In the genomic region with DNA sequence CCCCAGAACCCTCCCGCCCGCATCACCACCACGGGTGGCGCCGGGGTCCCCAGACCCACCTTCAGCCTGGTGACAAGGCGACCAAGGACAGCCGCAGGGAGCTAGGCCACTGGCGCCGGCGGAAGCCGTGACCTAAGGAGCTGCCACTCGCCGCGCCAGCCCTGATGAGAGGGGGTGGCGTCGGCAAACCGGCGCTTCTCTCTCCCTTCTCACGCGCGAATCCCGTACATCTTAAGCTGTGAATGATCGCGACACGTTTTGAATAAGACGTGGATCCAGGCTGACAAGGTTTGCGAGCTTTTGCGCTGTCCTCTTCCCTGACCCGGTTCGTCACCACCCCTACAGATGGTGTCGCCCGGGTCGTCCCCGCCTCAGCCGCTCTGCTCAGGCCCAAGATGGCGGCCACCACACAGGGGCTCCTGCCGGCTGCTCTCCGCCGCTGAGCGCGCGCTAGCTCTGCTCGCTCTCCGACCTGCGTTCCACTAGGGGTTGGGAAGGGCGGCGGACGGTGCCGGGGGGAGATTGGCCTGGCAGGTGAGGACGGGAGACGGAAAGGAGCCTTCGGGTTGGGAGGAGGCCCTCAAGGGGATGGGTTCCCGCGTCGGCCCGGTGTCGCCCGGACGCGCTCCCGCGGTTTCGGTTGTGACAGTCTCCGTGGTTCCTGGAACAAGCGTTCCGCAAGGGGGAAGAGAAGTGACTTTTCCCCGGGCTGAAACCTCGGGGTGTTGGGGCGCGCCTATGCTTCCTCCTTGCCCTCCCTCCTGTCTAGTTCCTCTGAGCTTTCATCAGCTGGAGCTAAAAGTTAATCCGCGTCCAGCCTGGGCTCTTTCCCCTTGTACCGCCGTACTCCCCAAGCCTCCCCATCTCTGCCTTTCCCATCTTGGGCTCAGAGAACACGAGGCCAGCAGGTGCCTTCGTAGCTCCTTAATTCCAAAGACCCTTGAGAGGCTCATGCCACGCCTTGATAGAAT, we compare ENCODE assay signal across 8 mouse cellular contexts. TPM values are rescaled to one million over a fixed set of nuclear protein-coding genes. Genes with fewer than 3 reads are reported as not detected.
DNase-seq lines count a peak whose midpoint lies in the region; ATAC-seq lines count a peak whose summit lies in the region.

Gene Cpsf2, plus strand, starts transcription at position 388 of the 971 bp plus-strand sequence.

- H3K4me3 ChIP-seq in embryonic facial prominence, embryonic 14.5 days (ENCODE audit: low read depth, low read length) = peak within 1 kb of the TSS; percentile 88
- peak within 1 kb of the TSS; percentile 92 for H3K4me3 ChIP-seq in kidney, embryonic 14.5 days (ENCODE audit: low read length)
- peak within 1 kb of the TSS; percentile 95 for H3K4me3 ChIP-seq in limb, embryonic 15.5 days

- 0 out of 2 replicates have a peak, but pooled peaks cover 10% of the 10 kb centered on the region for H3K36me3 ChIP-seq in embryonic facial prominence, embryonic 14.5 days (ENCODE audit: control insufficient read depth, insufficient read depth, low read length)
- no peaks in the 10 kb centered on the region; the same call in 1 of the 2 replicates for H3K36me3 ChIP-seq in kidney, embryonic 14.5 days (ENCODE audit: control insufficient read depth, insufficient read depth, low read length)
- 0 out of 2 replicates have a peak, but pooled peaks cover 2% of the 10 kb centered on the region for H3K36me3 ChIP-seq in limb, embryonic 15.5 days

- H3K9me3 ChIP-seq in embryonic facial prominence, embryonic 14.5 days (ENCODE audit: control insufficient read depth, low read length) = no peaks in the 10 kb centered on the region
- no peaks in the 10 kb centered on the region for H3K9me3 ChIP-seq in kidney, embryonic 14.5 days (ENCODE audit: control insufficient read depth, low read length)
- no peaks in the 10 kb centered on the region for H3K9me3 ChIP-seq in limb, embryonic 15.5 days

- peak within 1 kb of the TSS; percentile 95 for H3K9ac ChIP-seq in embryonic facial prominence, embryonic 14.5 days (ENCODE audit: low read depth, low read length)
- H3K9ac ChIP-seq in kidney, embryonic 14.5 days (ENCODE audit: low read depth, low read length) = peak within 1 kb of the TSS; percentile 92
- peak within 1 kb of the TSS; percentile 92 for H3K9ac ChIP-seq in limb, embryonic 15.5 days

- H3K27me3 ChIP-seq in embryonic facial prominence, embryonic 14.5 days (replicated peaks; ENCODE audit: control insufficient read depth, insufficient read depth, low read length) = no peaks in the 10 kb centered on the region
- no peaks in the 10 kb centered on the region for H3K27me3 ChIP-seq in kidney, embryonic 14.5 days (ENCODE audit: control insufficient read depth, insufficient read depth, low read length)
- no peaks in the 10 kb centered on the region for H3K27me3 ChIP-seq in limb, embryonic 15.5 days

- peak within 1 kb of the TSS; percentile 74 for H3K4me2 ChIP-seq in embryonic facial prominence, embryonic 14.5 days (ENCODE audit: low read depth, low read length)
- peak within 1 kb of the TSS; percentile 48 for H3K4me2 ChIP-seq in kidney, embryonic 14.5 days (replicated peaks; ENCODE audit: low read depth, low read length)
- peak within 1 kb of the TSS; percentile 64 for H3K4me2 ChIP-seq in limb, embryonic 15.5 days

- ATAC-seq in embryonic facial prominence, embryonic 14.5 days (ENCODE audit: low read depth) = peak; percentile 96
- peak; percentile 97 for ATAC-seq in kidney, embryonic 14.5 days (ENCODE audit: low FRiP score, low TSS enrichment)
- ATAC-seq in limb, embryonic 15.5 days (ENCODE audit: insufficient number of reproducible peaks, low FRiP score, low TSS enrichment, low read depth) = peak; percentile 94

- under 1% methylated on average over 46 of the region's 77 CpGs for WGBS in embryonic facial prominence, embryonic 14.5 days
- under 1% methylated on average over 76 of the region's 77 CpGs for WGBS in kidney, embryonic 14.5 days
- WGBS in limb, embryonic 15.5 days = under 1% methylated on average over 72 of the region's 77 CpGs

- peak; percentile 72 for DNase-seq in 3T3-L1 (ENCODE audit: low read depth, low spot score)
- peak; percentile 69 to 74 for DNase-seq in adrenal gland, postnatal 4 days (ENCODE audit: low spot score in 2 of 2)
- peak; percentile 91 for DNase-seq in embryonic facial prominence, embryonic 14.5 days (ENCODE audit: low spot score)
- peak; percentile 86 to 87 for DNase-seq in heart, adult 9 months (ENCODE audit: low spot score in 2 of 2)
- DNase-seq in monocyte, adult 2 months (ENCODE audit: low read depth in 1 of 2, low spot score in 2 of 2) = peak; percentile 77 to 88
- peak; percentile 76 to 78 for DNase-seq in spleen, postnatal 36 days (ENCODE audit: low spot score in 2 of 2)

- peak within 1 kb of the TSS; percentile 93 for H3K27ac ChIP-seq in embryonic facial prominence, embryonic 14.5 days (replicated peaks; ENCODE audit: low read depth, low read length)
- peak within 1 kb of the TSS; percentile 84 for H3K27ac ChIP-seq in kidney, embryonic 14.5 days (ENCODE audit: low read depth, low read length)
- H3K27ac ChIP-seq in limb, embryonic 15.5 days = peak within 1 kb of the TSS; percentile 93

- peaks cover 8% of the 10 kb centered on the region for H3K4me1 ChIP-seq in embryonic facial prominence, embryonic 14.5 days (ENCODE audit: control insufficient read depth, insufficient read depth, low read length)
- peaks cover 16% of the 10 kb centered on the region for H3K4me1 ChIP-seq in kidney, embryonic 14.5 days (ENCODE audit: control insufficient read depth, insufficient read depth, low read length)
- H3K4me1 ChIP-seq in limb, embryonic 15.5 days = peaks cover 11% of the 10 kb centered on the region

RNA-seq across cellular contexts. Expression of gene Cpsf2, which starts in this region (rescaled TPM):
- total RNA-seq in adrenal gland, postnatal 4 days (2021) = 10 to 100 TPM; 35.1 to 35.7 TPM
- 27.3 and 29.2 TPM in 2 replicates for polyA plus RNA-seq in embryonic facial prominence, embryonic 14.5 days (2014; fragmentation: Nextera tagmentation; extraction: Ambion mirVana)
- polyA plus RNA-seq in kidney, embryonic 14.5 days (2014; fragmentation: Nextera tagmentation; extraction: Ambion mirVana) = 26.7 and 35.3 TPM in 2 replicates
- 23.2 and 24.2 TPM in 2 replicates for polyA plus RNA-seq in limb, embryonic 15.5 days (2015; fragmentation: Nextera tagmentation; extraction: Ambion mirVana)

Comparison
In these comparisons a context has a peak if more than half of its experiments do, and no peak if none do; other contexts are left out.
1. Peak in every context shown above with its lines: DNase-seq, ATAC-seq, H3K4me3 ChIP-seq and H3K27ac ChIP-seq.